Mouse (Mus musculus): ENCODE data around the gene Mtmr10.
A peak's percentile ranks its signal among the peaks of the same experiment; 100 is the strongest.

Mtmr10 gene

DNA sequence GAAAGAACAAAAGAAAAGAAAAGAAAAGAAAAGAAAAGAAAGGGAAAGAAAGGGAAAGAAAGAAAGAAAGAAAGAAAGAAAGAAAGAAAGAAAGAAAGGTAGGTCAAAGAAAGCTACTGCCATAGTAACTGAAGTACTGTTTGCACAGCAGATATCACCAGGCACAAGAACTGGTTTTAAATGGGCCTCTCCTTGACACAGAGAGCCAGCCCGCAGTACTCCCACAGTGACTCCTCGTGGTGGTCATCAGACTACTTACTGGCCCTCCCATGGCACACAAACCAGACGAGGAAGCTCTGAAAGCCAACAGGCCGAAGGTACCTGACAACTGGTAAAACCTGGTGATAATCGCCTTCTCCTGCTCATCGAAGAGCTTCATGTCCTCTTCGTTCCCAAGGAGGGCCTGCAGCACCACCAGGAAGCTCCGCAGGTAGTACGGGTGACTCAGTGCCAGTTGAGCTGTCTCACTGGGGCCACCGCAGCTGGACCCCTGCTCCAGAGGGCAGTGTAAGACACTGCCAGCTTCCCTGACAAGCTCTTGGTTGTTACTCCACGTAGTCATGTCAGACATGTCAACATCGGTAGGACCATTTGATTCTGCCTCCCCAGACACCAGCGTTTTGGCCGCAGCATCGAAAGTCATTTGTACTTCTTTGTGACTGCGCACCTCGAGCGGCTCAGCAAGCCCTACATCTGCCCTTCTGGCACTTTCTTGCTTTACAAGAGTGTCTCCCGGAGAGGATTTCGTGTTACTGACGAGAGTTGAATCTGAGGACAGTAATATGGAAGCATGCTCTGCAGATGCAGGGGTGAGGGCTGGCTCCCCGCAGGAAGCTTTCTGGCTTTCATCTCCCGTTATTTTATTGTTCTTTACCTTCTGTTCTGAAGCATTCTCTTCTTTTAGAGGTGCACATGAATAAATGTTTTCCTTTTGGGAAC lies 84.8 kb downstream of the Mtmr10 start:
- DNase-seq (ENCODE audit: low read depth, low spot score): no peak

DNA sequence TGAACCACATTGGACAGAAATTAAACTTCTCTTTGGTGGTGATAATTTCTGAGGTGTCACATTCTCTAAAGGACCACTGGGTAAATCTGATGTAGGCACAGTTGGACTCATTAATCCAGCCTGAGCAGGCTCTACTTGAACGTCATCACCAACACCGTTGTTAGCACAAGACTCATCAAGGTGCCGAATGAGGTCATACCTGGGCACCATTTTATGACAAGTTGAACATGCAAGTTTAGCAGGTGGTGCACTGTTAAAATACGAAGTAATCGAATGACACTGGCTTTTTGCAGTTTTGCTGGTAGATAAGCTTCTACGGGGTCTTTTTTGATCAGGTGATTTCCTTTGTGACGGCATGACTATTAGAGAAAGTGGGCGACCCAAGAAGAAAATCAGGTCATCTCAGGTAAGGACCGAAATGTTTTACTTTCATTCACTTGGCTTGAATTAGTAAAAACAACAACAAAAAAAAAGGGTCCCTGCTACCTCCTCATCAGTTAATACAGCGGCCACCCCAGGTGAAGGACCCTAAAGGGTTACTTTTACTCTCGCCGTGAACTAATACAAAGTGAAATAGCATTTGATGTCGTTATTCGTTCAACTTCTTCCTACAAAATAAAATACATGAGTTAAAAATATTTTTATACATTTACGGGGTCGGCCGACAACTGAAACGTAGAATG lies 85.8 kb downstream of the Mtmr10 start:
- DNase-seq (ENCODE audit: low read depth, low spot score): no peak

DNA sequence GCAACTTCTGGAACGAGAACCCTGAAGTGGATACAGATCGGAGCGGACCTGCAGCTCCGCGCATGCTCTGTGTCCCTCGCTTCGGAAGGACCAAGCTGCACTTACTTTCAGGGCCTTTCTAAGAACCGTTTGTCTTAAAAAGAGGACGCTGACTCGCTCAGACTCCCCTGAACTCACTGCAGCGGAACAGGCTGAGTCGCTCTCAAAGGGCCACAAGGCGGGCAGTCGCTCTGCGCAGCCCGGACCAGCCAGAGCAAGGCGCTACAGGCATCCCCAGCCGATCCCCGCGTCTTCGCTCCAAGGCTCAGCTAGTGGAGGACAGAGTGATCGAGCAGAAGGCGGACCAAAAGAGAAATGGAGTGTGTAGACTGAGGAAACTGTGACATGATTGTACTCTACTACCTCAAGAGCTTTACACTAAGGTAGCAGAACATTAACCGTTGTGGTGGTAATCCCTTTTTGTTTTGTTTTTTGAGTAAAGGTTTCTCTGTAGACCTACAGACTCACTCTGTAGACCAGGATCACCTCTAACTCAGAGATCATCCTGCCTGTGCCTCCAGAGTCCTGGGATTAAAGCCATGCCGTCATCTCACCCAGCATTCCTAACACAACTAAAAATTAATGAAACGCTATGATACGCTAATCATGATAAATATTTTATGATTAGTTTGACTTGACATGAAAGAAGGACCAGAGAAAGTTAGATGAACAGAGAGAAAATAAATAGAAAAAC lies 86.5 kb downstream of the Mtmr10 start, which contains the start of gene Fan1:
Gene Fan1, minus strand, starts transcription at position 266 of the 733 bp plus-strand sequence.
- DNase-seq (ENCODE audit: low read depth, low spot score): peak; percentile 76

All from skeletal muscle tissue, adult 2 months (tissue).